Mouse (Mus musculus): ENCODE data around the gene Klhl40.

Gene Klhl40

DNA sequence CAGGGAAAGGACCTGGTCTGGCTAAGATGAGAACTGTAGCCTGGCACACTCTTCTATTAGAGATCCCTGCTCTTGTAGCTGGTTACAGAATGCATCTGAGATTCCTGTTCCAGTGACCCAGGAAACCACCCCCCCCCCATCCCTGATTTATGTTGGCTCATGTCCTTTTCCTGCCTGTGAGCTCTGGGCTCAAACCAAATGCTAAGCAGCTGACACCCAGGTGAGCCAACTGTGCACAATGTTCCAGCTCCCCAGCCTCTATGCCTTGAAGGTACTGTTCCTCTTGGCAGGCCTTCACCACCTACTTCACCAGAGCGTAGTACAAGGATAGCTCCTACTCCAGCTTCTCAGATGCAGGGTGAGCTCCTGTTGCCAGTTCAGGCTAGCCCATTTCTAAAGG is 45.6 kb downstream of the Klhl40 start:
- no peak for DNase-seq (ENCODE audit: extremely low spot score, low spot score)

GRCm38 (mm10) chr9:121823991-121824390 is 46.6 kb downstream of the Klhl40 start:
- no peak for DNase-seq (ENCODE audit: extremely low spot score, low spot score)

DNA sequence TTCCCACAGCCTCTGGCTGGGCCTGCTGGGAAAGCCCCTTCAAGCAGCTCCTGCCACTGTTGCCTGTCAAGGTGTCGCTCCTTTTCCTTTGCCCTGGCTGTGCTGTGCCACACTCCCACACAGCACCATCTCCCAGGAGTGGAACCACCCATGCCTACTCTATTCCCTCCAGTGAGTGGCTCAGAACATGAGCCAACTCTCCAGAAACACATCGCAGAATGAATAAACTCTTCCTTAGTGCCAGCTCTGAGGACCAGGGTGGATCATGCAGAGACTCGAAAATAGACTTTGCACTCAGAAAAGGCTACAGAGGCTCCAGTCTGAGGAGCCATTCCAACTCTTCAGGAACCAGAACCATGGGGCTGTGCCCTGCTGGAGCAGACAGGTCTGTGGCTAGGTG is 48.9 kb downstream of the Klhl40 start:
- DNase-seq (ENCODE audit: extremely low spot score, low spot score), result no peak

- no peak for DNase-seq (ENCODE audit: extremely low spot score, low spot score)
These were observed 50.9 kb downstream of the Klhl40 start for GRCm38 (mm10) chr9:121828314-121828713.

GRCm38 (mm10) chr9:121829270-121829992 is 52.0 kb downstream of the Klhl40 start:
- no peak for DNase-seq (ENCODE audit: extremely low spot score, low spot score)

GRCm38 (mm10) chr9:121830243-121830955 is 53.0 kb downstream of the Klhl40 start:
- DNase-seq (ENCODE audit: extremely low spot score, low spot score), result no peak

DNA sequence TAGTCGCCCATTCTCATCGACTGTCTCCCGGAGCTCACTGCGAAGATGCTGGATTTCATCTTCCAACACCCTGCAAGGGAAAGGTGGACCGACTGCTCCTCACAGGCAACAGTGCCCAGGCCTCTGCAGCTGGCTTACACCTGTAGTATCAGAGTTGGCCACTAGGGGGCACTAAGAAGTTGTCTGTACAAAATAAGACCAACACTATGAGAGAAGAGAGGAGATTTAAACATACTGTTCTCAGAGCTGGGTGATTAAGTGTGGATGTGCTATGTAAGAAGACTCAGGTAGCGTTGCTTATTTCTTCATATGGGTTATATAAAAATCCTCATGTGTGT is 53.5 kb downstream of the Klhl40 start:
- DNase-seq (ENCODE audit: extremely low spot score, low spot score), result peak; percentile 81
